Mouse (Mus musculus) C2C12 (cell line): ENCODE measurements around the gene Katnb1.

Experiments
- CTCF ChIP-seq: IDR thresholded peaks from one replicate; pipeline ENCODE4 v1.5.1; 2011; ENCODE audit not compliant: control insufficient read depth, insufficient read depth, insufficient read length
- FOSL1 ChIP-seq: IDR thresholded peaks from one replicate; pipeline ENCODE4 v1.8.0; 2011; ENCODE audit warnings: mild to moderate bottlenecking, low read length; ENCODE audit not compliant: poor library complexity, insufficient read depth, severe bottlenecking
- MAX ChIP-seq: IDR thresholded peaks from one replicate; pipeline ENCODE4 v1.6.1; 2011; ENCODE audit warnings: mild to moderate bottlenecking, control low read depth
- MYOD1 ChIP-seq: IDR thresholded peaks from one replicate; pipeline ENCODE4 v1.6.1; 2011; ENCODE audit warnings: low read depth; ENCODE audit not compliant: control insufficient read depth, insufficient read length

- TF ChIP-seq CTCF (no peak), MAX (no peak), MYOD1 (no peak), FOSL1 (no peak)
Observed at GRCm38 (mm10) chr8:95144631-95145015, 63.6 kb downstream of the Katnb1 start.
